Mouse (Mus musculus): ENCODE measurements at regions not wholly inside any gene's neighbourhood (a gene's known extent, or its start where the extent isn't known, plus 50 kb on each side); places are given as distances from the start of the nearest gene placed in this dataset.
"Not testable (repeated sequence)": the region's sequence is repeated elsewhere in the genome, so short reads cannot be mapped to it uniquely, and the experiment has no call there.

DNA sequence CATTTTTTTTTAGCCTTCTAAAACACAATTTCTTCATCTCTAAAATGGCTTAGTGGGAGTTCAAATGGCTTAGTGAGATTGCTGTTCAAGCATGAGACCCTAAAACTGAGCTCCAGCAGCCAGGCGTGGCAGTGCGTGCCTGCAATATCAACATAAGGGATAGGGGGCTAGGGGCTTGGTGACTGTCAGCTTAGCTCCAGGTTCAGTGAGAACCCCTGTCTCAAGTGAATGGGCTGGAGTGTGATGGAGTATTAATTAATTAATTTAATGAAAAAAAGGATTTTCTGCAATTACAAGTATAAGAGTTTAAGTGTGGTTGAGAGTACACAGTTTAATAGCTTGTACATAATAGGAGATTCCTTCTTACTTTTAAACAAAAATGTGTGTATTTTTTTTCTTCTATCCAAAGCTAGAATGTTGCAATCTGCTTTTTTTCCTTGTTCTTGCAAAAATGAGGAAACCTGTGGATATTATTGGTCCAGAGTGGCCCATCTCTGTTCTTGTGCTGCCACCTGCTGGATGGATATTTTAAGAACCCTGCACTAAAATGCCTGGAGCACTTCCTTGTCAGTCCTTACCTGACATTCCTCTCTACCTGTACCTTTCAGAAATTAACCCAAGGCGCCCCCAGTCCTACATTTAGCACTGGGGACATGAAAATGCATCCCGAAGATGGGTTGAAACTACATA, 54.0 kb upstream of the Usp47 start:
- DNase-seq (ENCODE audit: low spot score) = peak; percentile 81

DNA sequence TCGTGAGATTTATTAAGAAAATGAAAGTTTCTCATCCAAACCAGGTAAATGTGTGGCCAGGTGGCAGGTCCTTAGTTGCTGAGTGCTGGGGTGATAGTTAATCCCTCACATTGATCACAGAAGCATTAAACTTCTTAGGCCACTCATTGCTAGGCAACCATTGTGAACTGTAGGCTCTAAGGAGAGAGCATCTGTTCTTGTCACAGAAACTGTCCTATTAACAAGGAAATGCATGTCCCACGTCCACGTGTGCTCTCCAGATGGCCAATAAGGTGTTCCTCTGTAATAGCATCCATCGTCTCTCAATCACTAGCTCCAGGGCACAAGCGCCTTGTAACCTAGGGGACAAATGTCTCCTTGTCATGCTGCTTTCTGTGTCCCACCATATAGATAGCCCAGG, 55.0 kb upstream of the Usp47 start:
- DNase-seq (ENCODE audit: low spot score) = no peak

DNA sequence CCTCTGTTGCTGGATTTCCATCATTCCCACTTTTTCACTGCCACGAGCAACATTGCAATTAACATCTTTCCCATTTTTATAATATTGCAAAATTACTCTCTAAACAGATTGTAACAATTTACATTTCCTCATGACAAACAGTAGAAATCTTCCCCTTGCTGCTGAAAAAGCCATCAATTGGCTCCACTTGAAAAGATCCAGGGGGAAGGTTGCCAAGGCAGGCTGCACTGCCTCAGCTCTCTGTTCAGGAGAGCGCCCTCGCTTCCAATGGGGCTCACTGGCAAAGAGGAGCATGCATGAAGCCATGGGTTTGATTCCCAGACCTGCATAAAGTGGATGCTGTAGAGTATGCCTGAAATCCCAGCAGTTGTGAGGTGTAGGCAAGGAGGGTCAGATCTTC, 56.6 kb upstream of the Usp47 start:
- DNase-seq (ENCODE audit: low spot score) = no peak

DNA sequence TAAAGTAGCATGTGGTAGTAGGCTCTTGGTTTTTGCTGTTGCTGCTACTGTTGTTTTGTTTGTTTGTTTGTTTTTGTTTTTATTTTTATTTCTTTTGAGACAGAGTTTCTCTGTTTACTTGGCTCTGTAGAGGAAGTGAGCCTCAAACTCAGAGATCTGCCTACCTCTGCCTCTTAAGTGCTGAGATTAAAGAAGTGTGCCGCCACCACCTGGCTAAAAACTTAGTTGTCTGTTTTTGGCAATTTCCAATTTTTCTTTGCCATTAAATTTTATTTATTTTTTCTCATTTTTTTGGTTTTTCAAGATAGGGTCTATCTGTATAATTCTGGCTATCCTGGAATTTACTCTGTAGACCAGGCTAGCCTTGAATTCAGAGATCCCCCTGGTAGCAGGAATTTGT, 59.3 kb upstream of the Usp47 start:
- peak; percentile 6 for DNase-seq (ENCODE audit: low spot score)

DNA sequence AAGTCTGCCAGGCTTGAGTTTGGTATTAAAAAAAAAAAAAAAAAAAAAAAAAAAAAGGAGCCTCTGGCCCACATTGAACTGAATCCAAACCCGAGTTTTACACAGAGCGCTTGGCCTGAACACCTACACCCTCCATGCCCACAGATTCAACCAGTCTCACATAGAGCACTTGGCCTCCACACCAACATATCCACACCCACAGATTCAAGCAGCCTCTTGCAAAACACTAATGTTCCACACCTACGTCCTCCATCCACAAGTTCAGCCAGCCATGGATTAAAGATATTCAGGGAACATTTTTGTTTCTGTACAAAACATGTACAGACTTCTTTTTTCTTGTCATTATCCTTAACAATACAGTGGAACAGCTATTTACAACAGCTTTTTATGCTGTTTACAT, 63.3 kb upstream of the Usp47 start:
- no peak for DNase-seq (ENCODE audit: low spot score)

DNA sequence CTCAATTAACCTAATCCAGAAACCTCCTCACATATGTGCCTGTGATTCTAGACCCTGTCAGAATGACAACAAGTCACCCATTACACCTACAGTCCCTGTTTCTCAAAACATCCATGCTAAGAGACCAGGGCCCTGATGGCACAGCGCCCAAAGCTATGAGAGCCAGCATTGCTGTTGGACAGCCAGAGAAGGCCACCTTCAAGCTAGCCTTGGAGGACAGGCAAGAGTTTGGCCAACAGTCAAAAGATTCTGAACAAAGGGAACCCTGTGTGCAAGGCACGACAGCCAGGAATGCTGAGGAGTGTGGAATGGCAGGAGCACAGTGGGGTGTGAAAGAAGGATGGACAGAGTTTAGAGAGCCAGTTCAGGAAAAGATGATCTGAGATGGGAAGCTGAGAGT, 66.6 kb upstream of the Usp47 start:
- no peak for DNase-seq (ENCODE audit: low spot score)

DNA sequence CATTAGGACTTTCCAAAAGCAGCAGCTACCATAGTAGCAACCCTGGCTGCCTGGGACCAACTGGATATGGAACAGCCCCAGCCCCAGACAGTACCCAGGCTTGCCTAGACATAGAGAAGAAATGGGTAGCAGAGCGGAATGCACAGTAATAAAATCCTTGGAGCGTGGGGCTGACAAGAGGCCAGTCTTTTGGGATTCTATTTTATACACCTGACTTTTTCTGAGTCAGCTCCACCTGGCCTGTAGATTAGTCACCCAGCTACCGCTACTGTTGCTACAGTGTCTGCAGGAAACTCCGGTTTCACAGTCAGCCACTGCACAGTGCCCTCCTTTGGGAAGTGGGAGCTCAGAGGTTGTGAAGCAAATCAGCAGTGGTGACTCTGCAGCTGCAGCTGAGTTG, 83.7 kb upstream of the Usp47 start:
- no peak for DNase-seq (ENCODE audit: low spot score)

DNA sequence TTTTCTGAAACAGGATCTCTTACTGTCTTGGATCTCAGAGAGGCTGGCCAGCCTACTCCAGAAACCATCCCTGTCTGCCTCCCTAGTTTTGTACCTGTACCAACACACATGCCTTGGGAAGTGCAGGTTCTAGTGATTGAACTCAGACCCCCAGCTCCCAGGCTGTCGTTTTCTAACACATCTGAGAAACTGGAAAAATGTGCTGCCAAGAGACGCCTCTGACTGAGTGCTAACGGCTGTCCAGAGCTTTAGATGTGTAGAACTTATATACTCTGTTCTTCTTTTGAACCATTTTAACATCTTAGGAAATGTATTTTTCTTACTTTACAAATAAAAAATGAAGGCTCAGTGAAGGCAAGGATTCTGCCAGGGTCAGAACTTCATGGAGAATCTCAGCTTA, 85.8 kb upstream of the Usp47 start:
- DNase-seq (ENCODE audit: low spot score) = no peak

DNA sequence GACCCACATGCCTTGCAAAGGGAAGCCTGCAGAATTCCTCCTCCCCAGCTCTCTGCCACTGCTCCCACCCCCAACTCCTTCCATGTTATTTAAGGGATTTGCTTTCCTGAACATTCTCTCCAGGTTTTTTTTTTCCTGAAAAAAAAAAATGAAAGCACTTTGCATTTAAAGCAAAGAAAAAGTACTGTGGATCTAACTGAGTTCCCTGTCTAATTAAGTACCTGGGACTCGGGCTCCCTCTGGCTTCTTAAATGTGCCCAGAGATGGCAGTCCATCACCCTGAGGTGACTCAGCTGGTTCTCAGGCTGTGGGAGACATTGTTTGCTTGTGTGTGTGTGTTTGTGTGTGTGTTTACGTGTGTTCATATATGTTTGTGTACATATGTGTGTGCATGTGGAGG, 86.2 kb upstream of the Usp47 start:
- DNase-seq (ENCODE audit: low spot score) = no peak

DNA sequence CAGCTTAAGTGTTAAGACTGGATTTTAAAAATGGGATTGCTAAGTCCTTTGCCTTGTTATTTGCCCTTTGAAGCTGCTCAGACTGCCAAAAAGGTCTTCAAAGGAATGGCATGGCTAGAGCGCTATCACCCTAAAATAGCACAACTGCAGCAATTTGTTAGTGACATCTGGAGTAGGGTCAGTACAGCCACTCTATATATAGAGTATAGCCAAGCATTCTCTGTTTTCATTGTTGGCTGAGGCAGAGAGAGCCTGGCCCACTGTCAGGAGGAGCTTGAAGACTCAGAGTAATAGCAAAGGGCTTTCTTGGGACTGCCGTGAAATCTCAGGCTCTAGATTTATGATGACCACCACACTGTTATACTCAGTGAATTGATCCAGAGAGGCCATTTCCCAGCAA, 90.6 kb upstream of the Usp47 start:
- no peak for DNase-seq (ENCODE audit: low spot score)

DNA sequence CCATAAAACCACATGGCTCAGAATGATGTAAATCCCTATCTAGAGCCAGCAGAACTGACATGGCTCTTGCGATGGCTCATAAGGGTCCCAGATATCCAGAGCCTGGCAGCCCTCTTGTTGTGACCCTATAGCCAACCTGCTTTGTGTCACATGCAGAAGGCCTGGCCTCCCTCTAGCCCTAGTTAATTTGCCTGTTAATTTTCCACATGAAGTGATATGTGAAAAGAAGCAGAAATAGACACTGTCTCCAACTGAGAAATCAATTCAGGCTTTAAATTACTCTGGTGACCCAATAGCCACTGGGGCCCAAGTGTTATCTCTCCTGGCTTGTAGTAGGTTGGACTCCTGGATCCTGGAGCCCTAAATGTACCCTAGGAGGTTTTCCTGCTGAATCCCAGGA, 103.3 kb upstream of the Usp47 start:
- peak; percentile 5 for DNase-seq (ENCODE audit: low spot score)

DNA sequence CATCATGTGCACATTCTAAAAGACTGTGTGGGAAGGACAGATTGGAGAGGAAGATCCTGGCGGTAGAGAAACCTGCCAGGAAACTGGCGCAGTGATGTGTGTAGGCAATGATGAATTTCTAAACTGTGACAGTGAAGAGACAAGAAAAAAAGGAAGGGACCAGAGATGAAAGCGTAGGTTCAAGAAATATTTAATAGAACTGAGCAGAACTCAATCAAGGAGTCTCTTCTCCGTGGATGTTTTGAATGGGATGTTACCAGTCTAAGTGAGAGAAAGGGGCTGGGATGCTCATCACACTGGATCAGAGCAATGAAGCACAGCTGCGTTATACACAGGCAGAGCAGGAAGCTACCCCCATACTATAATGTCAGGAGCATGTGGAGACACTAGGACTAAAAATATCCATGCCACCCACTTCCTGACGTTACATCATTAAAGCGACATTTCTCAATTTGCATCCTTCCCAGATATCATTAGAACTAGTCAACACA, 119.5 kb upstream of the Usp47 start:
- no peak for DNase-seq (ENCODE audit: low spot score)

DNA sequence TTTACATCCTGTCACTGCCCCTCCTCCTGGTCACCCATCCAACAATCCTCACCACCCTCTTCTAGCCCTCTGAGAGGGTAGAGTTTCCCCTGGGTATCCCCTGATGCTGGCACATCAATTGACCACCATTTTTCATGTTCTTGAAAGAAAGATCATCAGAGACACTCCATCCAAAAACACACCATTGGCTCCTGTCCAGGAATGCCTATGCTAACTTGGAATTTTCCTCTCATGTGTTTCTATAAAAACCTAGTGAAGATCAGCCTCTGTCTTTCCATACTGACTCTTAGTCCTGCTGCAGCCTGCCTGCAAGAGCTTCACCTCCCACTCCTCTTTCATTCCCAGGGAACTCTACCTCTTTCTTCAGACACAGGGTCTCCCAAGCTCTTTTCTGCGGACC, 117.2 kb upstream of the Galnt18 start:
- no peak for DNase-seq (ENCODE audit: low spot score)

DNA sequence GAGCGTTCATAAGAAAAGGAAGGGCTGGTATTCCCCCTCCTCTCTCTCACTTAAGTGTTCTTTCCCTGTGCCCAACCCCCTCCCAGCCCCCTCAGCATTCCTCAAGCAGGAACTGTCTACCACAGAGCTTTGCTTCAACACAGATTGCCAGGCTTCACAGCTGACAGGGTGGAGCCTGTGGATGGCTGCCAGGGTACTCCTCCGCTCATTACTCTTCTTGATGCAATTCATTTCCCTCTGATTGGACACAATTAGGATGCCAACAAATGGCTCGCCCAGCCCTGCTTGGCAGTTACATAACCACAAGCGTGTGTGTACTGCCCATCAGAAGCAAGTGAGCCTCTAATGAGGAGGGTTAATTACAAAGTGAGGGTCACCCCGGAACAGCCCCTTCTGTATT, 116.5 kb upstream of the Galnt18 start:
- peak; percentile 70 for DNase-seq (ENCODE audit: low spot score)

DNA sequence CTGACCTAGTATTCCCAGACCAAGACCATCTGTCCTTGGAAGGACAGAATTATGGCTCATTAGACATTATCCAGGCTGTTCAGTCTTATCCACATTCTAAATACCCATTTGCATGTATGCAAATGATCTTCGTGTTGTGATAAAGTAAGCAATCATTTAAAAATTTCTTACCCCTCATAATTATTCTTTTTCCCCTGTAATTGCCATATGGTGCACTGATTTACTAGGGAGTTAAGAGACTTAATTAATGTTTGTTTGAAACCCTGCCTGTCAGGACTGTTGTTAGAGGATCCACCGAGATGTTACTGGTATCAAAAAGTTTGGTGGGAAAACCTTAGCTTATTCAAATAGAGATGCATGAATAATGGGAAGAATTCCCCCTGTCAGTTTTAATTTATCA, 103.2 kb upstream of the Galnt18 start:
- no peak for DNase-seq (ENCODE audit: low spot score)

DNA sequence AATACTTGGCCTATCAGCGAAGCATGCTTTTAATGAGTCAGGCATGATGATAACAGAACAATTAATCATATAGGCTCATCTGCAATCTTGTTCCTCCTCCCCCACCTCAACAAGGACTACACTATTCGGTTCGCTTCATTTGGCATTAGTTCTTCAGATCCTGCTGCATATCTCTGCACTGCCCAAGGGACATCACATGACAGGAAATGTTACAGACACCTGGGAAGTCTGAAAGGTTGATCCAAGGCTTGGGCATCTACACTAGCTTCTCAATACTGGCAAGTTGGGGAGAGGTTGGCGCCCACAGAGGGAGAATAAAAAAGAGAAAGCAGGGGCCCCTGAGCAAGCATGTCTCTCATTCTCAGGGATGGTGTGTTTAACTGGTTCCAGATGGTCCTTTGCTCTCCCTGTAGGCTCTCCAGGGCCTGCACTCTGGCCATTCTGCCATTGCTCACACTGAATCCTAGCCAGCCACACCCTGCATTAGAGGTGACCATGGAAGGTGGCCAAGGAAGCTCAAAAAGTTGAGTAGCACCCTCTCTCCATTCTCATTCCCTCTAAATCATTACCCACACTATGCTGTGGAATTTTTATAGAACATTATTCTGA, 100.4 kb upstream of the Galnt18 start:
- no peak for DNase-seq (ENCODE audit: low spot score)

DNA sequence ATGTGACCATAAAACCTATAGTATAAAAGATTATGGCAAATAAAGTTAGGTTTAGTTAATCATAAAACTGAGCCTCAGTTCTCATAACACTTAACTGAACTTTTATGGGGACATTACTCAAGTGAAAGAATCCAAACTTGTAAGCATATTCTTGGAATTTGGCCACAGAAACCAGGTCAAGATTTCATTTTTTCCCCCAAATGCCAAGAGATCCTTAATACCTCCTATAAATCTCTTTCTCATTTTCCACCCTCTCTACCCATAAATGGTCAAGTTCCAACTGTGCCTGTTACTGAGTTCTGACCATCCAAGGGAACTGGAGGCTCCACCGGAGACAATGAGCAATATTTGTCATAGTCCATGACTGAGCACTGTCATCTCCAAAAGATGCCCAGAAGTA, 97.8 kb upstream of the Galnt18 start:
- DNase-seq (ENCODE audit: low spot score) = peak; percentile 24

DNA sequence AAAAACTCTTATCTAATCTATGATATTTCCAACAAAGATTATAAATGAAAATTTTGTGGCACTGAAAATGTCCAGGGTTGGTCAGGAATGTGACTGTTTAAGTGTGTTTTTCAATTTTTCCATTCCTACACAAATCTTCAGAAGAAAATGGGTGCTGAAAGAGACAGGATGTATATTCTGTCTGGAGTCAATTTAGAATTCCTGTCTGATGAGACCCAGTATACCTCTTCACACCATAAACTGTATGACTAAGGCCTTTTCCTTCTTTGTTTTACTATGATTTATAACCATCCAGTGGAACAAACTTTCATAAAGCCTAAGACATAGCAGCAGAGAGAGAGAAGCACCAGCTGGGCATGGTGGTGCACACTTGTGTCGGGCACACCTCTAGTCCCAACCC, 96.2 kb upstream of the Galnt18 start:
- DNase-seq (ENCODE audit: low spot score) = no peak

DNA sequence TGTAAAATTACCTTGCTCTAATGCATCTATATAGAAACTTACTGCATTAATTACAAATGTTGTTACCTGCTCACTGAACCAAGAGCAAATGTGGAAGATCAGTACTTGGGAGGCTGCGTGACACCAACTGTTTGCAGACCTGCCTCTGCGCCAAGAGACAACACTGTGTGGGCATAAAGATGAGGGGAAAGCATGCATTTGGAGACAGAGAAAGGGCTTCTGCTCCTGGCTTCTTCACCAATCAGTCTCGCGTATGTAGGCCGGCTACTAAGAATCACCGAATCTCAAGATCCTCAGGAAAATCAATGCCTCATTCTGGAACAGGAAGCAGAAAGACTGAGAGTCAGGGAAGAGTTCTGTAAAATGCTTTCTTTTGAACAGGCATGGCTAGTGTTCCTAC, 89.6 kb upstream of the Galnt18 start:
- no peak for DNase-seq (ENCODE audit: low spot score)

DNA sequence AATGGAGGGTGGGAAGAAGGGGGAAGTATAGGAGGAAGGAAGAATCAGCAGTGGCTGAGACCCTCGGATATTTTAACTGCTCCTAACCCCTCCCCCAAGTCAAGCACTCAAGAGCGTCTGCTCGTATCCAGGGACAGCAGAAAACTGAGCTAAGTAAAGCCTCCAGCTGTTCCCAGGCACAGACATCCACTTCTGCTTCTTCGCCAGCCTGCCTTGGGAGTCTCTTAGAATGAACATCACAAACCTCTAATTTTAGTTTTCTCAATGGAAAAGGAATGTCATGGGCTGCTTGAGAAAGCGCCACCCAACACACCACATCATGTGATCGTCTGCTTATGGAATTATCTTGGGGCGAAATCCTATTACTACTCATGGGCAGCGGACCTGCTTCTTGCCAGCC, 83.3 kb upstream of the Galnt18 start:
- no peak for DNase-seq (ENCODE audit: low spot score)

DNA sequence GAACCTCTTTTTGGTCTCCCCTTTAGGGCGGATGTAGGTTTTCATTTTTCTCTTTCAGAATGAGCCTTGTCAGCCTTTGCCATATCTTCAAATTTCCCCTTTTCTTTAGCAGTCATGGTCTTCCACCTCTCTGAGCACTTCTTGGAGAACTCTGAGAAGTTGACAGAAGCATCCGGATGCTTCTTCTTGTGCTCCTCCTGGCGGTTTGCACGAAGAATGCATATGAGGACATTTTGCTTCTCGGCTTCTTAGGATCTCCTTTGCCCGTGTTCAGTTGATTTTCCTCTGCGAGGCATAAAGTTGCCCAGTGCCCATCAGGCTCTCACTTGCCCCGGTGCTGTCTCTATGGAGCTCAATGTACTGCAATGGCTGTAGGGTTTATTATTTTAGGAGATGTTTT, 78.5 kb upstream of the Galnt18 start:
- DNase-seq (ENCODE audit: low spot score) = not testable (repeated sequence)

DNA sequence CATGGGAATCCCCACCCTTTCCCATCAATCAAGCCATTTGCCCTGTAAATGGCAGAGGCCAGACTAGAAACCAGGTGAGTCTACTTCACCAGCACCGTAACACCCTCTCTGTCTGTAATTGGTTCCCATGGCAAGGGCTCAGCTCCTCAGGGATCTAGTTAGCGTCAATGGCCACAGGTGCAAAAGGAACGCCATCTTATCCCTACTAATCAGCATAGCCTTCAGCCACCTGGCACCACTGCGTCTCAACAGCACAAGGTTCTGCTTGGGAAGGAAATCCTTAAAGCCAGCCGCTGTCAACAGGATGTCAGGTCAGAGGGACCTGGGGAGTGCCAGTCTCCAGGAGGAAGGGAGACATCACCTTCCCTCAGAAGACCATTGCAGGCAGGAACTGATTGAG, 77.2 kb upstream of the Galnt18 start:
- DNase-seq (ENCODE audit: low spot score) = no peak

DNA sequence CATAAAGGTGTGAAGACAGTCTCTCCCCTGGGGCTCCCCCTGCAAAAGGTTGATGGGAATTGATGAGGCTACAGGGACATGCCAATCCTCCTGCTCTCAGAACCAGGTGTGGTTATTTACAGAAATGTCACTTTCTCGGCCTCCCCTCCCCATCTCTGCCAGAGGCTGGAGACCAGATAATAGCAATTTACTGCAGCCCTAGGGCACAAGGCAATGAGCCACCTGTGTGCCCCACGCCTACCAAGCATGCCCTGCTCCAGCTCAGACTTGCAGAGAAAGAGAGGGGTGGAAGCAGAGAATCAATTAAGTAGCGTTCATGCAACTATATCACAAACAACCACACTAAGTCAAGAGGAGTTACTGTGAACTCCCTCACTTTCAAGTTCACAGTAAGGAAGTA, 75.5 kb upstream of the Galnt18 start:
- DNase-seq (ENCODE audit: low spot score) = no peak

DNA sequence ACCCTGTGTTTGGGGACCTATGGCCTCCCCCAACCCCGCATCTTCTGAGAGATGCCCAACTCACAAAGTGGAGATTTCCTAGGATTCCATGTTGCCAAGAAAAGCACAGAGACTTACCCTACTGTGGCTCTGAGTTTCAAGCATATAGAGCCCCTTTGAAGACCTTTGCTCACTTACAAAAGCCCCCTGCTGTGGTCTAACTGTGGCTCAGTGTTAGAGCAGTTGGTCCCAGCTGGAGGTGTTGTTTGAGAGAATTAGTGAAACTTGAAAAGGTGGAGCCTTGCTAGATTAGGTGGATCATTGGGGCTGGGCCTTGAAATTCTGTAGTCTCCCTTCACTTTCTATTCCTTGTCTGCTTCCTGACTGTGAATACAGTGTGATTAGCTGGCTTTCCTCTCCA, 66.6 kb upstream of the Galnt18 start:
- no peak for DNase-seq (ENCODE audit: low spot score)

Measured in adipocyte (in vitro differentiated cells).